Mouse (Mus musculus) C2C12 (cell line): ENCODE measurements around the gene Foxd1. TPM values are rescaled to one million over a fixed set of nuclear protein-coding genes. Genes with fewer than 3 reads are reported as not detected.
A peak's percentile ranks its signal among the peaks of the same experiment; 100 is the strongest.

ENCODE experiments used
- H3K27me3 ChIP-seq: one replicate; pipeline ENCODE4 v1.6.1; 2011; ENCODE audit not compliant: control insufficient read depth, insufficient read depth, insufficient read length
- H3K36me3 ChIP-seq: one replicate; pipeline ENCODE4 v1.6.1; 2011; ENCODE audit not compliant: control insufficient read depth, insufficient read depth
- H3K4me3 ChIP-seq: one replicate; pipeline ENCODE4 v1.5.1; 2011; ENCODE audit warnings: mild to moderate bottlenecking, control low read depth; ENCODE audit not compliant: poor library complexity, insufficient read depth, severe bottlenecking
- H3K79me2 ChIP-seq: one replicate; pipeline ENCODE4 v1.6.1; 2011; ENCODE audit not compliant: control insufficient read depth, insufficient read depth
- H3K79me3 ChIP-seq: one replicate; pipeline ENCODE4 v1.6.1; 2011; ENCODE audit warnings: low read depth, control low read depth
- H3ac ChIP-seq: one replicate; pipeline ENCODE3; 2011; ENCODE audit warnings: low read depth; ENCODE audit not compliant: control insufficient read depth, insufficient read length
- CEBPB ChIP-seq: IDR thresholded peaks from one replicate; pipeline ENCODE4 v1.6.1; 2011; ENCODE audit warnings: low read depth, mild to moderate bottlenecking, control low read depth, moderate library complexity
- CTCF ChIP-seq: IDR thresholded peaks from one replicate; pipeline ENCODE4 v1.5.1; 2011; ENCODE audit not compliant: control insufficient read depth, insufficient read depth, insufficient read length
- FOSL1 ChIP-seq: IDR thresholded peaks from one replicate; pipeline ENCODE4 v1.8.0; 2011; ENCODE audit warnings: mild to moderate bottlenecking, low read length; ENCODE audit not compliant: poor library complexity, insufficient read depth, severe bottlenecking
- MAX ChIP-seq: IDR thresholded peaks from one replicate; pipeline ENCODE4 v1.6.1; 2011; ENCODE audit warnings: mild to moderate bottlenecking, control low read depth
- MYOD1 ChIP-seq: IDR thresholded peaks from one replicate; pipeline ENCODE4 v1.6.1; 2011; ENCODE audit warnings: low read depth; ENCODE audit not compliant: control insufficient read depth, insufficient read length
- MYOG ChIP-seq: IDR thresholded peaks from one replicate; pipeline ENCODE4 v1.6.1; 2011; ENCODE audit not compliant: control insufficient read depth, insufficient read length; ENCODE audit errors: extremely low read depth
- USF1 ChIP-seq: IDR thresholded peaks from one replicate; pipeline ENCODE4 v1.6.1; 2011; ENCODE audit warnings: low read depth, mild to moderate bottlenecking, control low read depth, moderate library complexity
- polyA plus RNA-seq: library from polyadenylated mRNA; unstranded; fragments of >200 nt; fragmentation: generic; extraction: Trizol; gene quantifications from one replicate; pipeline ENCODE4 v1.2.1, GENCODE M21; 2012; ENCODE audit warnings: missing spikeins

Foxd1 gene
- polyA plus RNA-seq, 1 experiment: 0.14 TPM

DNA sequence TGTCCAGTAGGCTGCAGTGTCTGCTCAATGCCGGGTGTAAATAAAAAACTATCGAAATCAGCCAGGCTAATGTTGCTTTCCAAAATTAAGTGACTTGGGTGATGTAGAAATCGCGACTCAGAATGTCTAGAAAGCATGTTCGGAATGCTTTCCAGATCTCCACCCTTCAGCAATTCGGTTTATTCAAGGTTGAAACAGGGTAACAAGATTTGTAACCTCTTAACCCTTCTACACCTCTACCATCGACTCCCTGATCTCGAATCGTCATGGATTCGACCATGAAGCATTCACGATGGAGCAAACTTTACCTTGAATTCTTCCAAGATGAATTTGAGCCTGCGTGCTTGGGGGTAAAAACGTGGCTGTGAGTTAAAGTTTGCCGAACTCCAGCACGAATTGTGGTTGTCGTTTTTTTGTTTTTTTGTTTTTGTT lies 36.8 kb upstream of the Foxd1 start:
- peak overlapping the region; percentile 92 for H3K4me3 ChIP-seq
- peaks cover 38% of the 10 kb centered on the region for H3K36me3 ChIP-seq
- H3K27me3 ChIP-seq: no peaks in the 10 kb centered on the region
- H3K79me3 ChIP-seq: peaks cover 44% of the 10 kb centered on the region
- TF ChIP-seq MYOD1 (no peak), MYOG (no peak), MAX (no peak), FOSL1 (no peak), CEBPB (no peak), CTCF (no peak), USF1 (no peak)
- peak overlapping the region; percentile 97 for H3ac ChIP-seq
- peaks cover 49% of the 10 kb centered on the region for H3K79me2 ChIP-seq

DNA sequence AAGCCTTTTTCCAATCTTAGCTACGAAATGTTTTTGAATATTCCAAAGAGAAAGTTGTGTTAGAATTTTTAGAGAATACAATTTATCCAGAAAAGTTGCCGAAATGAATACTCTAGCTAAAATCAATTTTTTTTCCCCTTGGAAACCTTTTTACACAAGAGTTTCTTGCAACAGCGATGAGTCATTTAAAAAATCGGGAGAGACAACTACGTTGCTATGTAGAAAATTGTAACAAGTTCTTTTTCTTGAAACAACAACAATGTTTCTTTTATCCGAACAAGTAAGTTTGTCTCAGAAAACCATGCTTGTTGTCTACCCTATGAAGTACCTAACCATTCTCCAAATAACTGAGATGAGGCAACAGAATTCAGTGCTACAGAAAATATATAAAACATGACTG lies 36.1 kb upstream of the Foxd1 start:
- Histone ChIP-seq H3ac (no peak overlapping the region), H3K4me3 (no peak overlapping the region), H3K36me3 (peaks cover 31% of the 10 kb centered on the region), H3K79me2 (peaks cover 43% of the 10 kb centered on the region), H3K79me3 (peaks cover 37% of the 10 kb centered on the region), H3K27me3 (no peaks in the 10 kb centered on the region)
- TF ChIP-seq CEBPB (no peak), USF1 (no peak), FOSL1 (no peak), CTCF (no peak), MAX (no peak), MYOD1 (no peak), MYOG (no peak)

DNA sequence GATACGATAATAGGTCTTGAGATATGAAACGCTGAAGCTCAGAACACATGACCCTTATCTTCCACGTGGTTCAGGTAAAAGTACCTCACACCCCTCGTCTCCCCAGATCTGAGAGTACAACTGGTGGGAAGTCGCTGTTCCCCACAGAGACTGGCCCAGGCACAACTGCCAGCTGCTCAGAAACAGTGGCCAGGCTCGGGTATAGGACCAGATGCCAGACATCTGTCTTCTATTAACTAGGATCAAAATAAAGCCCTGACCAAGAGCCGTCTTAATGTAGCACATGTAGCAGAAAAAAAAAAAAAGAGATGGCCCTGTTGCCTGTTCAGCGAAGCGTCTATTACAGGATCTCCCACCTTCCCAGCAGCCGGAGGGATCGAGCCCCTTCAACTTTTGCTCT lies 29.0 kb upstream of the Foxd1 start:
- no peaks in the 10 kb centered on the region for H3K79me3 ChIP-seq
- no peaks in the 10 kb centered on the region for H3K79me2 ChIP-seq
- no peaks in the 10 kb centered on the region for H3K36me3 ChIP-seq
- H3K27me3 ChIP-seq: no peaks in the 10 kb centered on the region
- no peak overlapping the region for H3ac ChIP-seq
- no peak overlapping the region for H3K4me3 ChIP-seq
- TF ChIP-seq CEBPB (no peak), MAX (no peak), MYOG (no peak), CTCF (no peak), USF1 (no peak), FOSL1 (no peak), MYOD1 (no peak)

DNA sequence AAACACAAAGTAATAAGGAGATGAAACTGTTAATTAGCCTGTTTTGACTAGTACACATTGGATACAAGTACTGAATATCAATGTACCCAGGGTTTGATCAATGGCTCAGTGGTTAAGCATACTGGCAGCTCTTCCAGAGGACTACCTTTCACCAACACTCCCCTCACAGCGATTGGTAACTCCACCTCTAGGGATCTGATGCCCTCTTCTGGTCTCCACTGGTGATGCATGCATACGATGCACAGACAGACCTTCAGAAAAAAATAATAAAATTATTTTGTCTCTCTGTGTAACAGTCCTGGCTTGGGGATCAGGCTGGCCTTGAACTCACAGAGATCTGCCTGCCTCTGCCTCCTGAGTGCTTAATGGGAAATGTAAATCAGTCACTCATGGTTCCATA lies 21.9 kb upstream of the Foxd1 start:
- H3K36me3 ChIP-seq: no peaks in the 10 kb centered on the region
- no peak overlapping the region for H3K4me3 ChIP-seq
- no peak overlapping the region for H3ac ChIP-seq
- no peaks in the 10 kb centered on the region for H3K79me2 ChIP-seq
- H3K79me3 ChIP-seq: no peaks in the 10 kb centered on the region
- TF ChIP-seq CEBPB (no peak), CTCF (no peak), MYOG (no peak), USF1 (no peak), MAX (no peak), MYOD1 (no peak), FOSL1 (no peak)
- peaks cover 10% of the 10 kb centered on the region for H3K27me3 ChIP-seq

DNA sequence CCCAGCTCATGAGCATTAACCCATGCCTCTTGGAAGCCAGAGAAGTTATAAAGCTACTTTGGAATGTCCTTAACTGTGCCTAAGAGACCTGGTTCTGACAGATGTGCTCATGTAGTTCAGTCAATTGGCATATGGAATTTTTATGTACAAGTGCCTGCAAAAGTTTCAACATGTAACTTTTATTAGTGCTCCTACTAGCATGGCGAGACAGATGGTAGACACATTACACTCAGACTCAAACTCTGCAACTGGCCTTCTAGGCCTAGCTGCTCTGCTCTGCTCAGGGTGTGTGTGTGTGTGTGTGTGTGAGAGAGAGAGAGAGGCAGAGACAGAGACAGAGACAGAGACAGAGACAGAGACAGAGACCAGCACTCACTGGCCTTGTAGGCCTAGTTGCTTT lies 17.8 kb upstream of the Foxd1 start:
- Histone ChIP-seq H3K27me3 (peaks cover 25% of the 10 kb centered on the region), H3ac (no peak overlapping the region), H3K79me3 (no peaks in the 10 kb centered on the region), H3K36me3 (no peaks in the 10 kb centered on the region), H3K79me2 (no peaks in the 10 kb centered on the region), H3K4me3 (no peak overlapping the region)
- TF ChIP-seq CTCF (no peak), USF1 (no peak), CEBPB (no peak), FOSL1 (no peak), MAX (no peak), MYOG (no peak), MYOD1 (no peak)

DNA sequence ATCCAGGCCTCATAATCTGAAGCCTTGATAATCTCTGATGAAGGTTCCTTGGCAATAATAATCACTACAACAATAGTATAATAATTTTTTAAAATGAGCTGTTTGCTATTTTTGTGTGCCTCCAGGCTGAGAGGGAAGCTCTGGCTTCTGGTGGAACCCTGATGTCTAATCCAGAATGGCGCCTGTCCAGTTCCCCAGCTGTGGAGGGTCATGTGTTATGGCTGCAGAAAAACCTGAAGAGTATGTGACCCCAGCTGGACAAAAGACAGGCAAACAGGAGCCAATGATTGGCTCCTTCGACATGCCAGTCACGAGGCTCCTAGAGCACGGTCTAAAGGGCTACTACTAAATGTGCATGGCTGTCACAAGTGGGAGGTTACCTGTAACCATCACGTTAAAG lies 13.5 kb upstream of the Foxd1 start:
- no peaks in the 10 kb centered on the region for H3K79me3 ChIP-seq
- TF ChIP-seq USF1: no peak
- H3K36me3 ChIP-seq: no peaks in the 10 kb centered on the region
- H3K79me2 ChIP-seq: no peaks in the 10 kb centered on the region
- H3K4me3 ChIP-seq: no peak overlapping the region
- no peak overlapping the region for H3ac ChIP-seq
- peaks cover 26% of the 10 kb centered on the region for H3K27me3 ChIP-seq
